Mouse (Mus musculus) MEL-GATA-1-ER (cell line): ENCODE results near the gene Fam20c.

ENCODE experiments used
- DNase-seq: peaks from one replicate; pipeline ENCODE4 v3.0.0-alpha.2; 2012; ENCODE audit warnings: low read depth; ENCODE audit errors: extremely low read depth

The Fam20c gene

GRCm38 (mm10) chr5:138754303-138755120, at the start of gene Fam20c:
Gene Fam20c, plus strand, starts transcription at chr5:138754514.
- no peak for DNase-seq

- no peak for DNase-seq
Measured at GRCm38 (mm10) chr5:138707367-138707766, 46.9 kb upstream of the Fam20c start.

- DNase-seq, result no peak
Measured at GRCm38 (mm10) chr5:138708591-138708990, 45.7 kb upstream of the Fam20c start.

GRCm38 (mm10) chr5:138715561-138716095, 38.7 kb upstream of the Fam20c start:
- DNase-seq, result no peak

GRCm38 (mm10) chr5:138720329-138721190, 33.8 kb upstream of the Fam20c start:
- no peak for DNase-seq

- DNase-seq, result no peak
Measured at GRCm38 (mm10) chr5:138724417-138724816, 29.9 kb upstream of the Fam20c start.

GRCm38 (mm10) chr5:138725151-138725550, 29.2 kb upstream of the Fam20c start:
- DNase-seq, result no peak

- DNase-seq, result no peak
Measured at GRCm38 (mm10) chr5:138730863-138731262, 23.5 kb upstream of the Fam20c start.

GRCm38 (mm10) chr5:138733317-138733899, 20.9 kb upstream of the Fam20c start:
- no peak for DNase-seq

- DNase-seq, result no peak
Measured at GRCm38 (mm10) chr5:138734018-138734417, 20.3 kb upstream of the Fam20c start.

- no peak for DNase-seq
Measured at GRCm38 (mm10) chr5:138735201-138735757, 19.0 kb upstream of the Fam20c start.

- no peak for DNase-seq
Measured at GRCm38 (mm10) chr5:138740150-138740549, 14.2 kb upstream of the Fam20c start.

GRCm38 (mm10) chr5:138741516-138741915, 12.8 kb upstream of the Fam20c start:
- DNase-seq, result no peak

GRCm38 (mm10) chr5:138742281-138742680, 12.0 kb upstream of the Fam20c start:
- DNase-seq, result no peak

GRCm38 (mm10) chr5:138743631-138744030, 10.7 kb upstream of the Fam20c start:
- DNase-seq, result no peak

GRCm38 (mm10) chr5:138745378-138746099, 8.8 kb upstream of the Fam20c start:
- no peak for DNase-seq

- no peak for DNase-seq
Measured at GRCm38 (mm10) chr5:138753269-138753668, 1.0 kb upstream of the Fam20c start.

GRCm38 (mm10) chr5:138753946-138754302, 390 bp upstream of the Fam20c start:
- no peak for DNase-seq

GRCm38 (mm10) chr5:138755121-138755452, 773 bp downstream of the Fam20c start:
- no peak for DNase-seq

GRCm38 (mm10) chr5:138755453-138756301, 1.4 kb downstream of the Fam20c start:
- DNase-seq, result no peak
